Mouse (Mus musculus): ENCODE data around the gene Gmeb1.

Gmeb1 gene

GRCm38 (mm10) chr4:132217781-132218180 is 43.6 kb downstream of the Gmeb1 start:
- no peak for DNase-seq

DNA sequence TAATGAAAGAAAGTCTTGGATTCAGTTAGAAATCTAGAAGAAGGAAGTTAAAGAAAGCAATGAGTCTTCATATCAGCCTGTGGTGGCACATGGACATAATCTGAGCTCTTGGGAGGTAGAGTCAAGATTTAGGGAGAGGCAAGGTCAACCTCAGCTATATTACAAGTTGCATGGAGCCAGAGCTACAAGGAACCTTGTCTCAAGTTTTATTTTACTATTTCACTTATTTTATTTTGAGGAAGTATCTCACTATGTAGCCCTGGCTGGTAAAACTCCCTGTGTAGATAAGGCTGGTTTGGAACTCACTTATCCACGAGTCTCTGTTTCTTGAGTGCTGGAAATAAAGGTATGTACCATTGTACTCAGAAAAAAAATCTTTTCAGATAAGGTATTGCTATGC is 44.8 kb downstream of the Gmeb1 start:
- no peak for DNase-seq

- no peak for DNase-seq
Measured at GRCm38 (mm10) chr4:132214847-132215246, 46.6 kb downstream of the Gmeb1 start.

DNA sequence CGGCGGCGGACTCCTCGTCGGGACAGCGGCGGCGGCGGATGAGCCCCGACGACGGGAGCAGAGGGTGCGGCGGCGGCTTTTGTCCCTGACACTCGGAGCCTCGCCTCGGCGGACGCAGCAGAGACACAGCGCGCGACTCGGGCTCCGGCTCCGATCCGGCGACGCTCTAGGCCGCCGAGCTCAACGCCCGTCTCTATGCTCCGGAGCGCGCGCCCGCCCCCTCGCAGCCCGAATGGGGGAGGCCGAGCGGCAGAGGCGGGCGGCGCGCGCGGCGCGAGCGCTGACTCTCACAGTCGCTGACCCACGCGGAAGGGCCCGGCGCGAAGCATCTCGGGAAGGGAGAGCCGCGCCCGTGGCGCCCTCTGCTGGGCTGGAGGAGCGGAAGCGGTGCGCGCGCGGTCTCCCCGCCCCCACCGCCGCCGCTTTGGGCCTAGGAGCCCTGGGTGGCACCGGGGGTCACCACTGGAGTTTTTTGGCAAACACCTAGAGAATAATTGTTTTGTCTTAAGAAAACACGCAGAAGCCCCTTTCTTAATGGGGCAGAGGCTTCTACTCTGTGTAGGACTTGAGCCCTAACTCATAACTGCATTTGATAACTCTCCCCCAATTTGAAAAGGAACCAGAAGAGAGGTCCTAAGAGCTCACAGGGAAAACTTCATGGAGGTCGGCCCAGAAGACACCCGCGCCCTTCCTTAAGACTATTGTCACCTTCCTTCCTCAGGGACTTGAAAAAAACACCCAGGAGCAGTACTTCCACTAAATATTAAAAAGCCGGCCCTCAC is 49.3 kb downstream of the Gmeb1 start, which contains the start of gene Ythdf2:
TSS of gene Ythdf2 (minus strand) at position 351 of the 782 bp plus-strand sequence.
- DNase-seq, result peak; percentile 99

- peak; percentile 54 for DNase-seq
Measured at GRCm38 (mm10) chr4:132211091-132211942, 50.1 kb downstream of the Gmeb1 start.

DNA sequence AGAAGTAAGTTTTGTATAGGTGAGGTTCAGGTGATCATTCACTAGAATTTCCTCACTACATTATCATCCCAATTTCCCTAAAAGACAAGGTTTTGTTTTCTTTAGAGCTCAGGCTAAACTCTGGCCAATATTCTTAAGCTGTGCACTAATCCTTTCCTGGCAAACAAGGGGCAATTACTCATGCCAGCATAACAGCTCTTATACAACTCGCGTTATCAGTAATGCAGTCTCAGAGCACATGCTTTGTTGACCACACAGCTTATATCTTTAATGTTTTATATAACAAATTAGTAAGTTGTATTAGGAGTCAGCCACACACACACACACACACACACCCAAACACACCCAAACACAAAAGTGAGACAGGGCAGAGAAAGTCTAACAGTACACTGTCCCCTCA is 51.1 kb downstream of the Gmeb1 start:
- DNase-seq, result no peak

DNA sequence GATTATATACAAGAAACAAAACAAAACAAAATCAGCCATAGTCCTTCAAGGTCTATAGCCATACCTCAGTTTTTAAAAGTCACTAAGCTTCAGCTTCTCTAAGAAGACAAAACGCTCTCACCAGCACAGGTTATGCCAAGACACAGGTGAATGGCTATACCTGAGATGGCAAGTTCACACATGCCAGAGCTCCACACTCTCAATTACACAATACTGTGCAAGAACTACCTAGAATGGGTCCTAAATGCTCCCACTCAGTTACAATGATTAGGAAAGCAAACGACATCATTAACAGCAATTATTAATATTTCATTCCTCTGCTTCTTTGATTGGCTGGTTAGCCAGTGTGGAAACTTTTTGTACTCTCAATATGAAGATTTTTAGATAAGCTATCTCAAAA is 52.1 kb downstream of the Gmeb1 start:
- no peak for DNase-seq

DNA sequence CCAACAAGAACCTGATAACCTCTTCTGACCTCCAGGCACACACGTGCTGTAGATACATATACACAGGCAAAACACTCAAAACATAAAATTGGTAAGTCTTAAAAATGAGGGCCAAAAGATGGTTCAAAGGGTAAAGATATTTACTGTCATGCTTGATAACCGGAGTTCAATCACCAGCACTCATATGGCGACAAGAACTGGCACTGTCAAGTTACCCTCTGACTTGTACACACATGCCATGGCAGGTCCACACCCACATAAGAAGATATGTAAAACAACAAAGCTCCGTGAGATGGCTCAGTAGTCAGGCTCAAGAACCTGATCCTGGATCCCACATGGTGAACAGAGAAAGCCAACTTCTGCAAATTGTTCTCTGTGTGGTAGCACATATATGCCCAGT is 54.1 kb downstream of the Gmeb1 start:
- DNase-seq, result no peak

GRCm38 (mm10) chr4:132198771-132199170 is 62.6 kb downstream of the Gmeb1 start:
- DNase-seq, result no peak

DNA sequence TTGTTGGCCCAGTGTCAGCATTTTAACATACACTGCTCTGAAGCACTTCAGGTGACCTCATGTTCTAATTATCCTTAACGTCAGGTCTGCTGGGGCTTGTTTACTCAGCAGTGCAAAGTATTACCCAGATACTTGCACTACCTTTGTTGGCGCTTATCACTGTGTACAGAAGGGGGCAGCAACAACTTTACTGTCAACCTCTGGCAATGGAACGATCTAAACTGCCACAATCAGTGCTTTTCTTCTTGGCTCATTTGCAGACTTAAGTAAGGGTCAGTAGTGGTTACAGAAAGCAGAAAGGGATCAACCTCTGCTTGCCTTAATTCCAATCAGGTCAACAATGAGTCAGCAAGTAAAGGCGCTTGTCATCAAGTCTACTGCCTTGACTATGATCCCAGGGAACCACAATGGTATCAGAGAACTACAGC is 63.1 kb downstream of the Gmeb1 start:
- DNase-seq, result peak; percentile 51

DNA sequence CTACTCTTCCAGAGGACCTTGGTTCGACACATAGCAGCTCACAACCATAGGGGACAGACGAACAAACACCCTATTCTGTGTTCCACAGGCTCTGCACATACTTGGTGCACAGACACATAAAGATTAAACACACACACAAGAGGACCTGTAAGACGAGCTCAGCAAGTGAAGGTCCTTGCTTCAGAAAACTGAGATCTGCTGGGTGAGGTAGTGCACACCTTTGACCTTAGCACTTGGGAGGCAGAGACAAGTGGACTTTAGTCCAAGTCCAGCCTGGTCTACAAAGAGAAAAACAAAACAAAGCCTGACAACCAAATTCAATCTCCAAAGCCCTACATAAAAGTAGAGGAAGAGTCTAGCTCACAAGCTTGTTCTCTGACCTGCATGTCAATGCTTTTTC is 66.4 kb downstream of the Gmeb1 start:
- DNase-seq, result no peak

GRCm38 (mm10) chr4:132194373-132194772 is 67.0 kb downstream of the Gmeb1 start:
- no peak for DNase-seq

DNA sequence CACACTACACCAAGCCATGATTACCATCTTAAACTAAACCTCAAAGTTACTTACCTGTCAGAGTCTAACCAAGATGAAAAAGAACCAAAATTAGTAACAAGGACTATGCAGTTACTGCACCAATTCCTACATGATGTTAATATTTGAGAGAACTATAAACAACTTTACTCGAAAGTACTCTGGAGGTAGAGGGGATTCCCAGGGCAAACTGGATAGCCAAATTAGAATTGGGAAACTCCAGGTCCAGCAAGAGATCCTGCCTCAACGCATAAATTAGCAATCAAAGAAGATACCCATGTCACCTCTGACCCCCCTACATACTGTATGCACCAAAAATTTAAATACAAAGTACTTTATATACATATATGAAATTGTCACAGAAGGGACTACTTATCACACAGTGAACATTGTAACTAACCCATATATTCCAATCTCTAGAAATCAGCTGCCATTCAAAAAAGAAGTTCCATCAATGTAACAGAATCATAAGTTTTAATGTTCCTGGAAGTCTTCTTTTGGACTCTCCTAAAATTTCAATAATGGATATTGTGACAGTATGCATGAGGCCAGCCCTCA is 73.5 kb downstream of the Gmeb1 start:
- DNase-seq, result no peak

DNA sequence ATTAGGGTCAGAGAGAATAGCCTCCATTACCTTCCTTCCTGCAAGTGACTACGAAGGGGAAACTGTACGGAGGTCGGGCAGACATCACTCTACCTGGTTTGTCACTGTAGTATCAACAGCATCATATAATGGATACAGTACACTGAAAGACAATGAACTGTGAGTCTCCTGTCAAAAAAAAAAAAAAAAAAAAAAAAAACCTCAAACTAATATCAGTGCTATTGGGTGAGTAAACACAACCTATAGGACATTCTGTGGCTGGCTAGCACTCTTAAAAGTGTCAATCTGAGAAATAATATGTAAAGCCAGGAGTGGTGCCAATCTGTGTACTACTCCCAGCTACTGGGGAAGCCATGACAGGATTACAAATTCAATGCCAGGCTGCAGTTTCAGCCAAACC is 78.2 kb downstream of the Gmeb1 start:
- DNase-seq, result no peak

GRCm38 (mm10) chr4:132181721-132182658 is 79.4 kb downstream of the Gmeb1 start:
- peak; percentile 17 for DNase-seq

DNA sequence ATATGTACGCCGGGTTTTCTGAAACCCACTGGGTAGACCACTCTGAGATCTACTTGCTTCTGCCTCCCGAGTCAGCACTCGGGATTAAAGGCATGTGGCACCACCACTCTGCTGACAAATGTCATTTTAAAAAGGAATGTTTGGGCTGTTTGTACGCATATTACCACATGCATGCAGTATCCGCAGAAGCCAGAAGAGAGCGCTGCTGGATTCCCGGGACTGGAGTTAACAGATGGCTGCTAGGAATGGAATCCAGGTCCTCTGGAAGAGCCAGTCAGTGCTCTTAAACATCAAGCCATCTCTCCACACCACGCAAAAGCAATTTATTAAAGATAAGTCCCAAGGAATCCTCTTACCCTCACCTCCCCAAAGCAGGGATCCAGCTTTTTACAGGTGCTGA is 80.7 kb downstream of the Gmeb1 start:
- peak; percentile 38 for DNase-seq

GRCm38 (mm10) chr4:132178630-132179059 is 82.8 kb downstream of the Gmeb1 start:
- peak; percentile 68 for DNase-seq

DNA sequence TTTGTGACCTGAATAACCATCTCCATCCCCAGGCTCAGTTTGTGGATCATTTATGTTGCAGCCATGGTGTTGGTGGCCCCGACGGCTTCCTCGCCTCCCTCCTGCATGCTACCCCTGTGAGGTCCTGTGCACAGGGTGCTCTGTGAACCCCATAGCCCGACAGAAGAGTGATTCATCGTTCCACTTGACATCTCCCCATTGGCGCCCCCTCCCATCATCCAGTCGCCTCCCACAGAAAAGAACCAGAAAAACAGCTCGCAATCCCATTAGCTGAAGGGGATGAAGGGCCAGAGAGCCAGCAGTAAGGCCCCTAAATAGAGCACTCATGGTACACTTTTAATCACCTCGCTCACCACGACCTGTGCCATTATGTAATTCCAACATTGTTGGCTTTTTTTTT is 84.9 kb downstream of the Gmeb1 start:
- DNase-seq, result no peak

All from thymus, postnatal 14 days (tissue).